ENCODE assay signal across 17 mouse cellular contexts in the genomic region with DNA sequence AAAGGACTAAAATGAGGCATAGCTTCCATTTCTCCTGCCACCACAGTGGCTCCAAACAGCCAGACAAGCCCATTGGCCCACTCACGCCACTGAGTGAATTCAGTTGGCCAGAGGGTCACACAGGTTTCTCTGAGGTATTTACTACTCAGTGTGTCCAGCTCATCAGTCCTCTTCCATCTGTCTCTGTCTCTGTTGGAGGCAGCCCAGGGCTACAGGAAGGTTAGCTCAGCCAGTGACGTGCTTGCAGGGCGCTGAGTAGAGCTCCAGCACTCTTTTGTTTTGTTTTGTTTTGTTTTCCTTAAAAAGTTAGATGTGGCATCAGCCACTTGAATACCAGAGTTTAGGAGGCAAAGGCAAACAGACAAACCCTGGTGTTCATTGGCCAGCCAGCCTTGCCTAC. TPM values are rescaled to one million over a fixed set of nuclear protein-coding genes. Genes with fewer than 3 reads are reported as not detected.
DNase-seq lines count a peak whose midpoint lies in the region; TF ChIP-seq lines count a peak whose summit lies in the region.
"Had no signal": no experiment of that assay in that cellular context is flagged by ENCODE, and none has a peak within 500 bp of the region (broad histone marks: within the 10 kb centered on the region; RNA-seq: fewer than 3 reads in every experiment).

No protein-coding gene starts in this region.

- H3K27ac ChIP-seq in gastrocnemius, adult 2 months = peak overlapping the region; percentile 25; the same call in 1 of the 2 replicates
- peak overlapping the region; percentile 69 for H3K27ac ChIP-seq in thymus, adult 2 months (ENCODE audit: control insufficient read depth, insufficient read depth, low read length)
- H3K27ac ChIP-seq: embryonic facial prominence, embryonic 13.5 days; forebrain, embryonic 12.5 days had no signal

- no peak for TF ChIP-seq POLR2A in thymus, adult 2 months (IDR thresholded peaks at IDR 0.05; ENCODE audit: control insufficient read depth, extremely low read depth, insufficient read depth, low read length, poor library complexity)

- no peaks in the 10 kb centered on the region for H3K36me3 ChIP-seq in thymus, adult 2 months (ENCODE audit: control insufficient read depth, insufficient read depth, low read length)
- H3K36me3 ChIP-seq: G1E had no signal

- no peak overlapping the region for H3K4me3 ChIP-seq in gastrocnemius, adult 2 months
- H3K4me3 ChIP-seq in thymus, adult 2 months (ENCODE audit: control insufficient read depth, insufficient read depth, low read length) = no peak overlapping the region
- H3K4me3 ChIP-seq: embryonic facial prominence, embryonic 13.5 days; forebrain, embryonic 12.5 days; heart, embryonic 15.5 days had no signal

- intact Hi-C loops in gastrocnemius, adult 2 months (cut with DNase I) = no loop called here
- intact Hi-C loops in gastrocnemius, postnatal 14 days (cut with DNase I; ENCODE audit: low total_unique reads) = loop anchor here (2.0 kb wide), 1 partner anchor 55 kb away; no protein-coding TSS in a partner anchor

- no peak for TF ChIP-seq CTCF in gastrocnemius, adult 2 months (IDR thresholded peaks at IDR 0.05)
- TF ChIP-seq CTCF in thymus, adult 2 months (IDR thresholded peaks at IDR 0.05; ENCODE audit: borderline replicate concordance, control insufficient read depth, extremely low read depth, insufficient read depth, low read length, poor library complexity) = no peak

- peaks cover 48% of the 10 kb centered on the region for H3K4me1 ChIP-seq in thymus, adult 2 months (replicated peaks; ENCODE audit: control insufficient read depth, insufficient read depth, low read length)

- 85% methylated on average over 3 of the region's 3 CpGs for WGBS in thymus, adult 2 months

- peak; percentile 29 for DNase-seq in cerebellum, adult 11-12 months
- no peak for DNase-seq in cerebellum, adult 11 months
- no peak for DNase-seq in gastrocnemius, adult 2 months
- DNase-seq in gastrocnemius, postnatal 14 days = no peak
- no peak for DNase-seq in thymus, adult 2 months
- no peak for DNase-seq in thymus, postnatal 14 days
- DNase-seq in cerebellum, postnatal 36 days = peak; percentile 46 to 47
- no peak for DNase-seq in layer of hippocampus, postnatal 14 days (ENCODE audit: low spot score in 2 of 2)
- DNase-seq: adrenal gland, postnatal 10 days; B cell, adult 2 months; gastrocnemius, postnatal 25 days; heart, adult 11 months; kidney, adult 8-10 months had no signal

- H3K27me3 ChIP-seq in thymus, adult 2 months (ENCODE audit: control insufficient read depth, insufficient read depth, low read length) = no peaks in the 10 kb centered on the region
- H3K27me3 ChIP-seq: embryonic facial prominence, embryonic 13.5 days; forebrain, embryonic 12.5 days; heart, embryonic 15.5 days had no signal

RNA-seq across cellular contexts. Expression of a gene that starts 28.6 kb away (rescaled TPM):
- not detected for total RNA-seq in gastrocnemius, adult 2 months (2021)
- total RNA-seq in gastrocnemius, postnatal 14 days (2021) = under 1 TPM in 1 of 2 experiments, not detected in 1; 0.51 TPM
- polyA plus RNA-seq in thymus, adult 2 months (2012; rRNA removed) = 21.1 and 21.6 TPM in 2 replicates
- total RNA-seq in layer of hippocampus, postnatal 14 days (2021) = 1 to 10 TPM; 1.2 to 1.5 TPM
- total RNA-seq: adrenal gland, postnatal 10 days; G1E had no signal
- polyA plus RNA-seq: G1E had no signal

Comparison
In these comparisons a context has a peak if more than half of its experiments do, and no peak if none do; other contexts are left out.
1. DNase-seq: peak in cerebellum, adult 11-12 months (single experiment) and cerebellum, postnatal 36 days (2 of 2); none in cerebellum, adult 11 months (single experiment), gastrocnemius, adult 2 months (single experiment), gastrocnemius, postnatal 14 days (single experiment), thymus, adult 2 months (single experiment), thymus, postnatal 14 days (single experiment) and layer of hippocampus, postnatal 14 days (0 of 2).